In genomic region chr9:80022821-80023220, GRCm38 (mm10) we compare ENCODE assay signal across 16 mouse cellular contexts. TPM values are rescaled to one million over a fixed set of nuclear protein-coding genes. Genes with fewer than 3 reads are reported as not detected.
DNase-seq lines count a peak whose midpoint lies in the region; ATAC-seq and TF ChIP-seq lines count a peak whose summit lies in the region.
"Had no signal": no experiment of that assay in that cellular context is flagged by ENCODE, and none has a peak within 500 bp of the region (broad histone marks: within the 10 kb centered on the region; RNA-seq: fewer than 3 reads in every experiment).

No protein-coding gene starts in this region.

- no peak for TF ChIP-seq CTCF in forebrain, postnatal 0 days (IDR thresholded peaks at IDR 0.05; ENCODE audit: low read depth)
- no peak for TF ChIP-seq CTCF in liver, adult 2 months (IDR thresholded peaks at IDR 0.05; ENCODE audit: low read depth, low read length)
- no peak for TF ChIP-seq CTCF in stomach, postnatal 0 days (IDR thresholded peaks at IDR 0.05; ENCODE audit: low read depth)

- no peak overlapping the region for H3K4me2 ChIP-seq in forebrain, postnatal 0 days (ENCODE audit: low read depth)
- no peak overlapping the region for H3K4me2 ChIP-seq in forebrain, embryonic 14.5 days (ENCODE audit: low read length)
- peak overlapping the region; percentile 8; the same call in 1 of the 2 replicates for H3K4me2 ChIP-seq in lung, embryonic 16.5 days (ENCODE audit: low read depth, low read length)
- H3K4me2 ChIP-seq in stomach, postnatal 0 days (replicated peaks; ENCODE audit: low read depth), result no peak overlapping the region
- H3K4me2 ChIP-seq: embryonic facial prominence, embryonic 13.5 days; forebrain, embryonic 13.5 days; limb, embryonic 15.5 days had no signal

- no peaks in the 10 kb centered on the region for H3K36me3 ChIP-seq in forebrain, postnatal 0 days (ENCODE audit: insufficient read depth)
- H3K36me3 ChIP-seq in forebrain, embryonic 14.5 days (ENCODE audit: control insufficient read depth, insufficient read depth, low read length), result no peaks in the 10 kb centered on the region
- no peaks in the 10 kb centered on the region for H3K36me3 ChIP-seq in liver, adult 2 months (ENCODE audit: control insufficient read depth, insufficient read depth, low read length)
- no peaks in the 10 kb centered on the region for H3K36me3 ChIP-seq in lung, embryonic 16.5 days (ENCODE audit: control insufficient read depth, insufficient read depth, low read length)
- no peaks in the 10 kb centered on the region for H3K36me3 ChIP-seq in stomach, postnatal 0 days (ENCODE audit: control insufficient read depth, insufficient read depth, low read length)
- H3K36me3 ChIP-seq: embryonic facial prominence, embryonic 13.5 days; G1E; limb, embryonic 15.5 days had no signal

- H3K9me3 ChIP-seq in forebrain, postnatal 0 days (ENCODE audit: low read length), result no peaks in the 10 kb centered on the region
- no peaks in the 10 kb centered on the region for H3K9me3 ChIP-seq in forebrain, embryonic 14.5 days (replicated peaks; ENCODE audit: control insufficient read depth, low read length)
- no peaks in the 10 kb centered on the region for H3K9me3 ChIP-seq in lung, embryonic 16.5 days (ENCODE audit: control insufficient read depth, low read length)
- no peaks in the 10 kb centered on the region for H3K9me3 ChIP-seq in stomach, postnatal 0 days (ENCODE audit: control insufficient read depth, low read length)
- H3K9me3 ChIP-seq: embryonic facial prominence, embryonic 13.5 days; forebrain, embryonic 13.5 days; G1E; limb, embryonic 15.5 days had no signal

- H3K27ac ChIP-seq in forebrain, postnatal 0 days (ENCODE audit: low read depth, low read length), result no peak overlapping the region
- H3K27ac ChIP-seq in forebrain, embryonic 14.5 days (ENCODE audit: low read depth, low read length), result no peak overlapping the region
- no peak overlapping the region for H3K27ac ChIP-seq in liver, adult 2 months (replicated peaks; ENCODE audit: insufficient read depth, low read depth, low read length)
- peak overlapping the region; percentile 78 for H3K27ac ChIP-seq in lung, embryonic 16.5 days (ENCODE audit: low read length)
- H3K27ac ChIP-seq in stomach, postnatal 0 days (replicated peaks), result no peak overlapping the region
- H3K27ac ChIP-seq: embryonic facial prominence, embryonic 13.5 days; forebrain, embryonic 13.5 days; hindbrain, postnatal 0 days; limb, embryonic 15.5 days had no signal

- no peak overlapping the region for H3K9ac ChIP-seq in forebrain, postnatal 0 days
- H3K9ac ChIP-seq in forebrain, embryonic 14.5 days (ENCODE audit: low read length), result no peak overlapping the region
- H3K9ac ChIP-seq in liver, adult 2 months (ENCODE audit: low read depth, low read length), result no peak overlapping the region
- H3K9ac ChIP-seq in lung, embryonic 16.5 days (ENCODE audit: low read length), result peak overlapping the region; percentile 32; the same call in 1 of the 2 replicates
- H3K9ac ChIP-seq in stomach, postnatal 0 days (ENCODE audit: low read length), result no peak overlapping the region
- H3K9ac ChIP-seq: embryonic facial prominence, embryonic 13.5 days; forebrain, embryonic 13.5 days; limb, embryonic 15.5 days had no signal

- no peak for TF ChIP-seq EP300 in stomach, postnatal 0 days (optimal IDR thresholded peaks at IDR 0.05)

- H3K27me3 ChIP-seq in forebrain, postnatal 0 days (ENCODE audit: insufficient read depth, low read length), result no peaks in the 10 kb centered on the region
- H3K27me3 ChIP-seq in forebrain, embryonic 14.5 days (replicated peaks; ENCODE audit: control insufficient read depth, insufficient read depth, low read length), result no peaks in the 10 kb centered on the region
- H3K27me3 ChIP-seq in liver, adult 2 months (ENCODE audit: control insufficient read depth, insufficient read depth, low read length), result no peaks in the 10 kb centered on the region
- H3K27me3 ChIP-seq in lung, embryonic 16.5 days (ENCODE audit: control insufficient read depth, insufficient read depth, low read depth, low read length), result no peaks in the 10 kb centered on the region
- H3K27me3 ChIP-seq in stomach, postnatal 0 days (ENCODE audit: control insufficient read depth, insufficient read depth, low read length), result no peaks in the 10 kb centered on the region
- H3K27me3 ChIP-seq: embryonic facial prominence, embryonic 13.5 days; forebrain, embryonic 13.5 days; limb, embryonic 15.5 days had no signal

- intact Hi-C loops in left cerebral cortex, postnatal 36 days (cut with DNase I), result no loop called here

- no peak for TF ChIP-seq POLR2A in liver, adult 2 months (IDR thresholded peaks at IDR 0.05; ENCODE audit: extremely low read depth, insufficient read depth, low read length)

- H3K79me2 ChIP-seq in liver, adult 2 months (ENCODE audit: control insufficient read depth, insufficient read depth, low read length), result no peaks in the 10 kb centered on the region

- DNase-seq in forebrain, postnatal 0 days, result no peak
- DNase-seq in forebrain, embryonic 14.5 days (ENCODE audit: low spot score), result no peak
- DNase-seq in liver, adult 2 months (ENCODE audit: extremely low read depth, low read depth, low spot score), result peak; percentile 50
- no peak for DNase-seq in liver
- peak; percentile 71 for DNase-seq in adrenal gland, adult 2 months
- DNase-seq in left cerebral cortex, postnatal 36 days (ENCODE audit: low spot score in 2 of 2), result no peak
- no peak for DNase-seq in stomach, postnatal 0 days (ENCODE audit: low spot score)
- DNase-seq: cerebellum, adult 2 months; kidney, postnatal 14 days; right cerebral cortex, adult 18-20 months had no signal

- peak; percentile 71 for ATAC-seq in forebrain, postnatal 0 days
- ATAC-seq in forebrain, embryonic 14.5 days, result no peak
- ATAC-seq in lung, embryonic 16.5 days (ENCODE audit: low read depth), result peak; percentile 88
- ATAC-seq in stomach, postnatal 0 days (ENCODE audit: low FRiP score, low TSS enrichment), result no peak
- ATAC-seq: forebrain, embryonic 13.5 days; hindbrain, postnatal 0 days had no signal

- H3K4me3 ChIP-seq in forebrain, postnatal 0 days (ENCODE audit: low read depth, low read length), result no peak overlapping the region
- H3K4me3 ChIP-seq in forebrain, embryonic 14.5 days (ENCODE audit: low read depth, low read length), result no peak overlapping the region
- H3K4me3 ChIP-seq in liver, adult 2 months (ENCODE audit: insufficient read depth, low read depth, low read length), result no peak overlapping the region
- H3K4me3 ChIP-seq in lung, embryonic 16.5 days (ENCODE audit: low read length), result no peak overlapping the region
- no peak overlapping the region for H3K4me3 ChIP-seq in stomach, postnatal 0 days (ENCODE audit: low read depth, low read length)
- H3K4me3 ChIP-seq: embryonic facial prominence, embryonic 13.5 days; forebrain, embryonic 13.5 days; limb, embryonic 15.5 days had no signal

- WGBS in forebrain, postnatal 0 days, result 61% methylated on average over 8 of the region's 8 CpGs
- WGBS in forebrain, embryonic 14.5 days, result 77% methylated on average over 8 of the region's 8 CpGs
- 29% methylated on average over 8 of the region's 8 CpGs for WGBS in liver, adult 2 months
- WGBS in lung, embryonic 16.5 days, result 43% methylated on average over 8 of the region's 8 CpGs
- WGBS in stomach, postnatal 0 days, result 61% methylated on average over 8 of the region's 8 CpGs

- no peaks in the 10 kb centered on the region for H3K4me1 ChIP-seq in forebrain, postnatal 0 days (ENCODE audit: insufficient read depth)
- H3K4me1 ChIP-seq in forebrain, embryonic 14.5 days (ENCODE audit: control insufficient read depth, insufficient read depth, low read length), result no peaks in the 10 kb centered on the region
- H3K4me1 ChIP-seq in liver, adult 2 months (ENCODE audit: control insufficient read depth, insufficient read depth, low read length), result peaks cover 5% of the 10 kb centered on the region; the same call in 1 of the 2 replicates
- peaks cover 16% of the 10 kb centered on the region for H3K4me1 ChIP-seq in lung, embryonic 16.5 days (replicated peaks; ENCODE audit: control insufficient read depth, insufficient read depth, low read length)
- no peaks in the 10 kb centered on the region for H3K4me1 ChIP-seq in stomach, postnatal 0 days (replicated peaks; ENCODE audit: control insufficient read depth, insufficient read depth)
- H3K4me1 ChIP-seq: forebrain, embryonic 13.5 days; limb, embryonic 15.5 days had no signal

RNA-seq across cellular contexts. Expression of gene Filip1, which starts 10.2 kb away (rescaled TPM):
- 8.1 and 9.2 TPM in 2 replicates for total RNA-seq in forebrain, postnatal 0 days (2014; rRNA removed)
- polyA plus RNA-seq in forebrain, postnatal 0 days (2015; fragmentation: Nextera tagmentation; extraction: Ambion mirVana), result 2.6 and 5.9 TPM in 2 replicates
- polyA plus RNA-seq in forebrain, embryonic 14.5 days (2014; fragmentation: Nextera tagmentation; extraction: Ambion mirVana), result 2.5 and 2.9 TPM in 2 replicates
- 0.47 and 1.2 TPM in 2 replicates for total RNA-seq in liver, adult 2 months (2014; rRNA removed)
- polyA plus RNA-seq in liver, adult 2 months (2012; rRNA removed), result 0.10 and 0.15 TPM in 2 replicates
- total RNA-seq in adrenal gland, adult 2 months (2021), result 10 to 100 TPM; 51.8 to 75.4 TPM
- polyA plus RNA-seq in adrenal gland, adult 2 months (2012; rRNA removed), result 4.5 and 7.9 TPM in 2 replicates
- polyA plus RNA-seq in lung, embryonic 16.5 days (2015; fragmentation: Nextera tagmentation; extraction: Ambion mirVana), result 12.4 and 14.2 TPM in 2 replicates
- 10 to 100 TPM; 14.9 to 20.7 TPM for total RNA-seq in left cerebral cortex, postnatal 36 days (2021)
- polyA plus RNA-seq in stomach, postnatal 0 days (2015; fragmentation: Nextera tagmentation; extraction: Ambion mirVana), result 7.4 and 9.6 TPM in 2 replicates
- polyA plus RNA-seq: G1E had no signal

RNA-seq across cellular contexts. Expression of gene Senp6, which starts 43.9 kb away (rescaled TPM):
- total RNA-seq in forebrain, postnatal 0 days (2014; rRNA removed), result 114 and 127 TPM in 2 replicates
- 37.8 and 44.7 TPM in 2 replicates for polyA plus RNA-seq in forebrain, postnatal 0 days (2015; fragmentation: Nextera tagmentation; extraction: Ambion mirVana)
- polyA plus RNA-seq in forebrain, embryonic 14.5 days (2014; fragmentation: Nextera tagmentation; extraction: Ambion mirVana), result 60.0 and 64.4 TPM in 2 replicates
- 44.0 and 44.8 TPM in 2 replicates for total RNA-seq in liver, adult 2 months (2014; rRNA removed)
- 6.7 and 7.8 TPM in 2 replicates for polyA plus RNA-seq in liver, adult 2 months (2012; rRNA removed)
- 100 to 1,000 TPM in 1 of 2 experiments, 10 to 100 TPM in 1; 98.5 to 114 TPM for total RNA-seq in adrenal gland, adult 2 months (2021)
- 29.7 and 30.0 TPM in 2 replicates for polyA plus RNA-seq in adrenal gland, adult 2 months (2012; rRNA removed)
- 44.4 and 52.8 TPM in 2 replicates for polyA plus RNA-seq in lung, embryonic 16.5 days (2015; fragmentation: Nextera tagmentation; extraction: Ambion mirVana)
- 100 to 1,000 TPM in 1 of 2 experiments, 10 to 100 TPM in 1; 92.4 to 114 TPM for total RNA-seq in left cerebral cortex, postnatal 36 days (2021)
- 30.2 and 31.2 TPM in 2 replicates for polyA plus RNA-seq in stomach, postnatal 0 days (2015; fragmentation: Nextera tagmentation; extraction: Ambion mirVana)

Comparison
In these comparisons a context has a peak if more than half of its experiments do, and no peak if none do; other contexts are left out.
1. ATAC-seq: peak in forebrain, postnatal 0 days (single experiment) and lung, embryonic 16.5 days (single experiment); none in forebrain, embryonic 14.5 days (single experiment) and stomach, postnatal 0 days (single experiment).
2. DNase-seq: peak in liver, adult 2 months (single experiment) and adrenal gland, adult 2 months (single experiment); none in forebrain, postnatal 0 days (single experiment), forebrain, embryonic 14.5 days (single experiment), liver (single experiment), left cerebral cortex, postnatal 36 days (0 of 2) and stomach, postnatal 0 days (single experiment).